Mouse (Mus musculus): ENCODE measurements around the gene Xrcc4. TPM values are rescaled to one million over a fixed set of nuclear protein-coding genes. Genes with fewer than 3 reads are reported as not detected.

Xrcc4 gene
- polyA plus RNA-seq, 1 experiment from 2014 or later: 12.2 TPM

GRCm38 (mm10) chr13:89854139-89854538, 235.3 kb downstream of the Xrcc4 start:
- Histone ChIP-seq H3K4me2 (ENCODE audit: low read depth, low read length) (no peak overlapping the region), H3K9me3 (replicated peaks; ENCODE audit: control insufficient read depth, low read length) (no peaks in the 10 kb centered on the region), H3K4me1 (ENCODE audit: control insufficient read depth, insufficient read depth, low read length) (no peaks in the 10 kb centered on the region), H3K27ac (ENCODE audit: low read length) (no peak overlapping the region), H3K36me3 (ENCODE audit: control insufficient read depth, insufficient read depth, low read length) (no peaks in the 10 kb centered on the region), H3K9ac (ENCODE audit: low read length) (no peak overlapping the region), H3K27me3 (ENCODE audit: control insufficient read depth, insufficient read depth, low read length) (no peaks in the 10 kb centered on the region), H3K4me3 (replicated peaks; ENCODE audit: low read length) (no peak overlapping the region)
- 62% methylated on average over 5 of the region's 5 CpGs for WGBS
- no peak for ATAC-seq (ENCODE audit: insufficient read depth, low FRiP score)

- Histone ChIP-seq H3K9ac (ENCODE audit: low read length) (no peak overlapping the region), H3K27ac (ENCODE audit: low read length) (no peak overlapping the region), H3K9me3 (replicated peaks; ENCODE audit: control insufficient read depth, low read length) (no peaks in the 10 kb centered on the region), H3K4me1 (ENCODE audit: control insufficient read depth, insufficient read depth, low read length) (no peaks in the 10 kb centered on the region), H3K4me2 (ENCODE audit: low read depth, low read length) (no peak overlapping the region), H3K4me3 (replicated peaks; ENCODE audit: low read length) (no peak overlapping the region), H3K27me3 (ENCODE audit: control insufficient read depth, insufficient read depth, low read length) (no peaks in the 10 kb centered on the region), H3K36me3 (ENCODE audit: control insufficient read depth, insufficient read depth, low read length) (no peaks in the 10 kb centered on the region)
- no peak for ATAC-seq (ENCODE audit: insufficient read depth, low FRiP score)
- WGBS: 90% methylated on average over 2 of the region's 2 CpGs
Measured at GRCm38 (mm10) chr13:89850746-89851145, 238.7 kb downstream of the Xrcc4 start.

- no peak overlapping the region for H3K4me3 ChIP-seq (replicated peaks; ENCODE audit: low read length)
- no peak for ATAC-seq (ENCODE audit: insufficient read depth, low FRiP score)
- no peaks in the 10 kb centered on the region for H3K36me3 ChIP-seq (ENCODE audit: control insufficient read depth, insufficient read depth, low read length)
- H3K9ac ChIP-seq (ENCODE audit: low read length): no peak overlapping the region
- no peak overlapping the region for H3K4me2 ChIP-seq (ENCODE audit: low read depth, low read length)
- H3K4me1 ChIP-seq (ENCODE audit: control insufficient read depth, insufficient read depth, low read length): no peaks in the 10 kb centered on the region
- H3K9me3 ChIP-seq (replicated peaks; ENCODE audit: control insufficient read depth, low read length): no peaks in the 10 kb centered on the region
- no peaks in the 10 kb centered on the region for H3K27me3 ChIP-seq (ENCODE audit: control insufficient read depth, insufficient read depth, low read length)
- H3K27ac ChIP-seq (ENCODE audit: low read length): no peak overlapping the region
- 92% methylated on average over 1 of the region's 1 CpGs for WGBS
Measured at GRCm38 (mm10) chr13:89849955-89850354, 239.5 kb downstream of the Xrcc4 start.

GRCm38 (mm10) chr13:89838635-89839034, 250.8 kb downstream of the Xrcc4 start:
- Histone ChIP-seq H3K9ac (ENCODE audit: low read length) (no peak overlapping the region), H3K9me3 (replicated peaks; ENCODE audit: control insufficient read depth, low read length) (no peaks in the 10 kb centered on the region), H3K4me2 (ENCODE audit: low read depth, low read length) (no peak overlapping the region), H3K36me3 (ENCODE audit: control insufficient read depth, insufficient read depth, low read length) (no peaks in the 10 kb centered on the region), H3K4me1 (ENCODE audit: control insufficient read depth, insufficient read depth, low read length) (no peaks in the 10 kb centered on the region), H3K4me3 (replicated peaks; ENCODE audit: low read length) (no peak overlapping the region), H3K27me3 (ENCODE audit: control insufficient read depth, insufficient read depth, low read length) (no peaks in the 10 kb centered on the region), H3K27ac (ENCODE audit: low read length) (no peak overlapping the region)
- 81% methylated on average over 3 of the region's 3 CpGs for WGBS
- no peak for ATAC-seq (ENCODE audit: insufficient read depth, low FRiP score)

- H3K9ac ChIP-seq (ENCODE audit: low read length): no peak overlapping the region
- no peak for ATAC-seq (ENCODE audit: insufficient read depth, low FRiP score)
- H3K27me3 ChIP-seq (ENCODE audit: control insufficient read depth, insufficient read depth, low read length): no peaks in the 10 kb centered on the region
- H3K27ac ChIP-seq (ENCODE audit: low read length): no peak overlapping the region
- H3K4me2 ChIP-seq (ENCODE audit: low read depth, low read length): no peak overlapping the region
- H3K4me1 ChIP-seq (ENCODE audit: control insufficient read depth, insufficient read depth, low read length): no peaks in the 10 kb centered on the region
- H3K9me3 ChIP-seq (replicated peaks; ENCODE audit: control insufficient read depth, low read length): no peaks in the 10 kb centered on the region
- no peak overlapping the region for H3K4me3 ChIP-seq (replicated peaks; ENCODE audit: low read length)
- WGBS: 87% methylated on average over 3 of the region's 3 CpGs
- no peaks in the 10 kb centered on the region for H3K36me3 ChIP-seq (ENCODE audit: control insufficient read depth, insufficient read depth, low read length)
Measured at GRCm38 (mm10) chr13:89834485-89834884, 254.9 kb downstream of the Xrcc4 start.

- 40% methylated on average over 2 of the region's 2 CpGs for WGBS
- H3K4me1 ChIP-seq (ENCODE audit: control insufficient read depth, insufficient read depth, low read length): no peaks in the 10 kb centered on the region
- no peak overlapping the region for H3K27ac ChIP-seq (ENCODE audit: low read length)
- no peak overlapping the region for H3K9ac ChIP-seq (ENCODE audit: low read length)
- no peak overlapping the region for H3K4me3 ChIP-seq (replicated peaks; ENCODE audit: low read length)
- H3K27me3 ChIP-seq (ENCODE audit: control insufficient read depth, insufficient read depth, low read length): no peaks in the 10 kb centered on the region
- no peaks in the 10 kb centered on the region for H3K36me3 ChIP-seq (ENCODE audit: control insufficient read depth, insufficient read depth, low read length)
- H3K4me2 ChIP-seq (ENCODE audit: low read depth, low read length): no peak overlapping the region
- H3K9me3 ChIP-seq (replicated peaks; ENCODE audit: control insufficient read depth, low read length): no peaks in the 10 kb centered on the region
- ATAC-seq (ENCODE audit: insufficient read depth, low FRiP score): peak; percentile 58; the same call in 1 of the 2 replicates
Measured at GRCm38 (mm10) chr13:89833053-89833670, 256.2 kb downstream of the Xrcc4 start.

GRCm38 (mm10) chr13:89828429-89828970, 260.9 kb downstream of the Xrcc4 start:
- H3K4me1 ChIP-seq (ENCODE audit: control insufficient read depth, insufficient read depth, low read length): no peaks in the 10 kb centered on the region
- no peaks in the 10 kb centered on the region for H3K9me3 ChIP-seq (replicated peaks; ENCODE audit: control insufficient read depth, low read length)
- H3K36me3 ChIP-seq (ENCODE audit: control insufficient read depth, insufficient read depth, low read length): no peaks in the 10 kb centered on the region
- H3K27me3 ChIP-seq (ENCODE audit: control insufficient read depth, insufficient read depth, low read length): no peaks in the 10 kb centered on the region
- ATAC-seq (ENCODE audit: insufficient read depth, low FRiP score): peak; percentile 77; the same call in 1 of the 2 replicates
- no peak overlapping the region for H3K4me3 ChIP-seq (replicated peaks; ENCODE audit: low read length)
- no peak overlapping the region for H3K4me2 ChIP-seq (ENCODE audit: low read depth, low read length)
- no peak overlapping the region for H3K27ac ChIP-seq (ENCODE audit: low read length)
- WGBS: 53% methylated on average over 3 of the region's 3 CpGs
- H3K9ac ChIP-seq (ENCODE audit: low read length): no peak overlapping the region

GRCm38 (mm10) chr13:89827838-89828237, 261.6 kb downstream of the Xrcc4 start:
- no peaks in the 10 kb centered on the region for H3K9me3 ChIP-seq (replicated peaks; ENCODE audit: control insufficient read depth, low read length)
- H3K27ac ChIP-seq (ENCODE audit: low read length): no peak overlapping the region
- no peak overlapping the region for H3K9ac ChIP-seq (ENCODE audit: low read length)
- no peak overlapping the region for H3K4me3 ChIP-seq (replicated peaks; ENCODE audit: low read length)
- no peaks in the 10 kb centered on the region for H3K4me1 ChIP-seq (ENCODE audit: control insufficient read depth, insufficient read depth, low read length)
- WGBS: 63% methylated on average over 2 of the region's 2 CpGs
- no peak for ATAC-seq (ENCODE audit: insufficient read depth, low FRiP score)
- H3K4me2 ChIP-seq (ENCODE audit: low read depth, low read length): no peak overlapping the region
- no peaks in the 10 kb centered on the region for H3K27me3 ChIP-seq (ENCODE audit: control insufficient read depth, insufficient read depth, low read length)
- H3K36me3 ChIP-seq (ENCODE audit: control insufficient read depth, insufficient read depth, low read length): no peaks in the 10 kb centered on the region

GRCm38 (mm10) chr13:89814543-89814942, 274.9 kb downstream of the Xrcc4 start:
- H3K4me3 ChIP-seq (replicated peaks; ENCODE audit: low read length): no peak overlapping the region
- H3K27me3 ChIP-seq (ENCODE audit: control insufficient read depth, insufficient read depth, low read length): no peaks in the 10 kb centered on the region
- H3K27ac ChIP-seq (ENCODE audit: low read length): no peak overlapping the region
- whole genome bisulfite sequencing: 89% methylated on average over 2 of the region's 2 CpGs
- no peak overlapping the region for H3K4me2 ChIP-seq (ENCODE audit: low read depth, low read length)
- no peak for ATAC-seq (ENCODE audit: insufficient read depth, low FRiP score)
- H3K4me1 ChIP-seq (ENCODE audit: control insufficient read depth, insufficient read depth, low read length): no peaks in the 10 kb centered on the region
- H3K9ac ChIP-seq (ENCODE audit: low read length): no peak overlapping the region
- no peaks in the 10 kb centered on the region for H3K36me3 ChIP-seq (ENCODE audit: control insufficient read depth, insufficient read depth, low read length)
- no peaks in the 10 kb centered on the region for H3K9me3 ChIP-seq (replicated peaks; ENCODE audit: control insufficient read depth, low read length)
